In genomic region chr5:137308356-137308755, GRCm38 (mm10) we compare ENCODE assay signal across 8 mouse cellular contexts. TPM values are rescaled to one million over a fixed set of nuclear protein-coding genes. Genes with fewer than 3 reads are reported as not detected.
DNase-seq lines count a peak whose midpoint lies in the region; ATAC-seq lines count a peak whose summit lies in the region.

No protein-coding gene starts in this region.

- peak; percentile 9 to 27 for DNase-seq in cerebellum, postnatal 10 days
- DNase-seq in cerebellum, adult 18-20 months = no peak
- peak; percentile 59 for DNase-seq in 416B (ENCODE audit: low read depth)
- no peak for DNase-seq in spleen, postnatal 10 days (ENCODE audit: low spot score in 2 of 2)
- no peak for DNase-seq in spleen, adult 12 weeks (ENCODE audit: low spot score)
- DNase-seq in testis, postnatal 14 days (ENCODE audit: low spot score) = no peak

- 96% methylated on average over 4 of the region's 4 CpGs for WGBS in forebrain, embryonic 13.5 days
- 85% methylated on average over 4 of the region's 4 CpGs for WGBS in liver, embryonic 15.5 days (ENCODE audit: insufficient replicate concordance)

- no peak for ATAC-seq in forebrain, embryonic 13.5 days
- ATAC-seq in liver, embryonic 15.5 days (ENCODE audit: insufficient read depth) = no peak

- H3K4me2 ChIP-seq in forebrain, embryonic 13.5 days = peak overlapping the region; percentile 82
- peak overlapping the region; percentile 73 for H3K4me2 ChIP-seq in liver, embryonic 15.5 days

- peaks cover 52% of the 10 kb centered on the region for H3K4me1 ChIP-seq in forebrain, embryonic 13.5 days
- H3K4me1 ChIP-seq in liver, embryonic 15.5 days (replicated peaks) = peaks cover 56% of the 10 kb centered on the region

- peak overlapping the region; percentile 99 for H3K9ac ChIP-seq in forebrain, embryonic 13.5 days
- H3K9ac ChIP-seq in liver, embryonic 15.5 days = peak overlapping the region; percentile 98

- peak overlapping the region; percentile 97 for H3K27ac ChIP-seq in forebrain, embryonic 13.5 days
- peak overlapping the region; percentile 92 for H3K27ac ChIP-seq in liver, embryonic 15.5 days (replicated peaks)

- peaks cover 47% of the 10 kb centered on the region for H3K36me3 ChIP-seq in forebrain, embryonic 13.5 days (ENCODE audit: poor library complexity, severe bottlenecking)
- peaks cover 41% of the 10 kb centered on the region for H3K36me3 ChIP-seq in liver, embryonic 15.5 days (replicated peaks)

- H3K9me3 ChIP-seq in forebrain, embryonic 13.5 days (replicated peaks) = no peaks in the 10 kb centered on the region; the same call in 1 of the 2 replicates
- H3K9me3 ChIP-seq in liver, embryonic 15.5 days (replicated peaks) = no peaks in the 10 kb centered on the region

- no peaks in the 10 kb centered on the region for H3K27me3 ChIP-seq in forebrain, embryonic 13.5 days
- H3K27me3 ChIP-seq in liver, embryonic 15.5 days = no peaks in the 10 kb centered on the region

- peak overlapping the region; percentile 95 for H3K4me3 ChIP-seq in forebrain, embryonic 13.5 days
- peak overlapping the region; percentile 98 for H3K4me3 ChIP-seq in liver, embryonic 15.5 days (replicated peaks)

RNA-seq across cellular contexts. Expression of gene Srrt, which starts 0.9 kb away (rescaled TPM):
- polyA plus RNA-seq in forebrain, embryonic 13.5 days (2015; fragmentation: Nextera tagmentation; extraction: Ambion mirVana) = 145 and 150 TPM in 2 replicates
- 68.0 and 76.9 TPM in 2 replicates for polyA plus RNA-seq in liver, embryonic 15.5 days (2015; fragmentation: Nextera tagmentation; extraction: Ambion mirVana)

RNA-seq across cellular contexts. Expression of gene Trip6, which starts 5.8 kb away (rescaled TPM):
- polyA plus RNA-seq in forebrain, embryonic 13.5 days (2015; fragmentation: Nextera tagmentation; extraction: Ambion mirVana) = 30.8 and 35.3 TPM in 2 replicates
- 8.2 and 11.2 TPM in 2 replicates for polyA plus RNA-seq in liver, embryonic 15.5 days (2015; fragmentation: Nextera tagmentation; extraction: Ambion mirVana)

RNA-seq across cellular contexts. Expression of gene Ufsp1, which starts 13.9 kb away (rescaled TPM):
- 7.1 and 7.2 TPM in 2 replicates for polyA plus RNA-seq in forebrain, embryonic 13.5 days (2015; fragmentation: Nextera tagmentation; extraction: Ambion mirVana)
- polyA plus RNA-seq in liver, embryonic 15.5 days (2015; fragmentation: Nextera tagmentation; extraction: Ambion mirVana) = 7.4 and 9.6 TPM in 2 replicates

RNA-seq across cellular contexts. Expression of gene Ache, which starts 21.0 kb away (rescaled TPM):
- 2.7 and 4.1 TPM in 2 replicates for polyA plus RNA-seq in forebrain, embryonic 13.5 days (2015; fragmentation: Nextera tagmentation; extraction: Ambion mirVana)
- 17.2 and 20.7 TPM in 2 replicates for polyA plus RNA-seq in liver, embryonic 15.5 days (2015; fragmentation: Nextera tagmentation; extraction: Ambion mirVana)

RNA-seq across cellular contexts. Expression of gene Slc12a9, which starts 25.0 kb away (rescaled TPM):
- polyA plus RNA-seq in forebrain, embryonic 13.5 days (2015; fragmentation: Nextera tagmentation; extraction: Ambion mirVana) = 14.4 and 16.9 TPM in 2 replicates
- 3.2 and 3.8 TPM in 2 replicates for polyA plus RNA-seq in liver, embryonic 15.5 days (2015; fragmentation: Nextera tagmentation; extraction: Ambion mirVana)

Comparison
In these comparisons a context has a peak if more than half of its experiments do, and no peak if none do; other contexts are left out.
1. DNase-seq: peak in cerebellum, postnatal 10 days (2 of 2) and 416B (single experiment); none in cerebellum, adult 18-20 months (0 of 2), spleen, postnatal 10 days (0 of 2), spleen, adult 12 weeks (single experiment) and testis, postnatal 14 days (single experiment).